33 mouse cellular contexts compared by ENCODE assay signal in the genomic region with DNA sequence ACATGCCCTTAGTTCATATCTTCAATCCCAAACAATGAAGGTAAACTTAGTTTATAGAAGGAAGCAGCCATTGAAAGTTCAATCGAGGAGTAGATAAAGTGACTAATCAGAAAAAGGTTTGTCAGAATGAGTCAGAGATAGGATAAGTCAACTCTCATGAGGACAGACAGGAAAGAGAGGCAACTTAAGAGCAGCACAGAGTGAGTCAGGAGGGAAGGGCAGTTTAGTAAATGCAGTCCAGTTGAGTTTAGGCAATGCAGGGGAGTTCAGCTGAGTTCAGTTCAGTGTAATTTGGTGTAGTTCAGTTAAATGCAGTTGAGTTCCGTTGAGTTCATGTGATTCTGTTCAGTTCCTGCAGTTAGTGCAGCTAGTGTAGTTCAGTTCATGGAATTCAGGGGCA.
A peak's percentile ranks its signal among the peaks of the same experiment; 100 is the strongest.
DNase-seq lines count a peak whose midpoint lies in the region; ATAC-seq and TF ChIP-seq lines count a peak whose summit lies in the region.
"Had no signal": no experiment of that assay in that cellular context is flagged by ENCODE, and none has a peak within 500 bp of the region (broad histone marks: within the 10 kb centered on the region; RNA-seq: fewer than 3 reads in every experiment).

No protein-coding gene starts in this region.

- no peaks in the 10 kb centered on the region for H3K27me3 ChIP-seq in C2C12 (ENCODE audit: control insufficient read depth, insufficient read depth, insufficient read length)
- no peaks in the 10 kb centered on the region for H3K27me3 ChIP-seq in intestine, postnatal 0 days (replicated peaks; ENCODE audit: control insufficient read depth, insufficient read depth, low read length)
- no peaks in the 10 kb centered on the region for H3K27me3 ChIP-seq in stomach, embryonic 16.5 days (ENCODE audit: control insufficient read depth, insufficient read depth, low read length)
- H3K27me3 ChIP-seq: embryonic facial prominence, embryonic 13.5 days; forebrain, embryonic 12.5 days; heart, embryonic 15.5 days; kidney, embryonic 15.5 days; Patski had no signal

- no peak overlapping the region for H3K9ac ChIP-seq in intestine, postnatal 0 days (ENCODE audit: low read depth, low read length)
- no peak overlapping the region for H3K9ac ChIP-seq in stomach, embryonic 16.5 days (ENCODE audit: low read length)
- H3K9ac ChIP-seq: embryonic facial prominence, embryonic 13.5 days; forebrain, embryonic 12.5 days; forebrain, postnatal 0 days; heart, embryonic 15.5 days; kidney, embryonic 15.5 days; liver, embryonic 14.5 days had no signal

- H3ac ChIP-seq in C2C12 (ENCODE audit: control insufficient read depth, insufficient read length, low read depth) = no peak overlapping the region

- H3K9me3 ChIP-seq in intestine, postnatal 0 days (ENCODE audit: control insufficient read depth) = no peaks in the 10 kb centered on the region
- no peaks in the 10 kb centered on the region for H3K9me3 ChIP-seq in stomach, embryonic 16.5 days (replicated peaks; ENCODE audit: control insufficient read depth, low read length)
- H3K9me3 ChIP-seq: forebrain, embryonic 12.5 days; G1E; heart, embryonic 10.5 days; heart, embryonic 15.5 days had no signal

- no peak for TF ChIP-seq CTCF in C2C12 (IDR thresholded peaks at IDR 0.05; ENCODE audit: control insufficient read depth, insufficient read depth, insufficient read length)
- no peak for TF ChIP-seq CTCF in intestine, postnatal 0 days (IDR thresholded peaks at IDR 0.05; ENCODE audit: low read depth)

- no peak overlapping the region for H3K4me2 ChIP-seq in intestine, postnatal 0 days (replicated peaks; ENCODE audit: low read depth)
- H3K4me2 ChIP-seq in stomach, embryonic 16.5 days (ENCODE audit: low read depth, low read length) = no peak overlapping the region
- H3K4me2 ChIP-seq: embryonic facial prominence, embryonic 13.5 days; forebrain, embryonic 12.5 days; heart, embryonic 15.5 days; kidney, embryonic 15.5 days had no signal

- no peaks in the 10 kb centered on the region for H3K79me2 ChIP-seq in C2C12 (ENCODE audit: control insufficient read depth, insufficient read depth)

- peak; percentile 93 for ATAC-seq in intestine, postnatal 0 days
- ATAC-seq in stomach, embryonic 16.5 days (ENCODE audit: insufficient read depth, low FRiP score) = peak; percentile 79
- ATAC-seq: forebrain, postnatal 0 days; hindbrain, postnatal 0 days; midbrain, embryonic 16.5 days; Patski had no signal

- WGBS in intestine, postnatal 0 days = 66% methylated on average over 2 of the region's 2 CpGs
- WGBS in stomach, embryonic 16.5 days = 68% methylated on average over 2 of the region's 2 CpGs

- H3K4me1 ChIP-seq in intestine, postnatal 0 days (replicated peaks; ENCODE audit: control insufficient read depth, insufficient read depth, low read length) = no peaks in the 10 kb centered on the region
- H3K4me1 ChIP-seq in stomach, embryonic 16.5 days (ENCODE audit: control insufficient read depth, insufficient read depth, low read length) = no peaks in the 10 kb centered on the region
- H3K4me1 ChIP-seq: embryonic facial prominence, embryonic 13.5 days; forebrain, embryonic 12.5 days; heart, embryonic 10.5 days; heart, embryonic 15.5 days; kidney, embryonic 15.5 days had no signal

- H3K27ac ChIP-seq in intestine, postnatal 0 days (ENCODE audit: low read depth, low read length) = no peak overlapping the region
- H3K27ac ChIP-seq in stomach, embryonic 16.5 days (ENCODE audit: low read length) = no peak overlapping the region
- H3K27ac ChIP-seq: embryonic facial prominence, embryonic 13.5 days; forebrain, embryonic 12.5 days; heart, embryonic 10.5 days; heart, embryonic 15.5 days; hindbrain, postnatal 0 days; kidney, embryonic 15.5 days; liver, embryonic 14.5 days; macrophage had no signal

- no peaks in the 10 kb centered on the region for H3K36me3 ChIP-seq in C2C12 (ENCODE audit: control insufficient read depth, insufficient read depth)
- H3K36me3 ChIP-seq in intestine, postnatal 0 days (ENCODE audit: control insufficient read depth, insufficient read depth) = no peaks in the 10 kb centered on the region
- no peaks in the 10 kb centered on the region for H3K36me3 ChIP-seq in stomach, embryonic 16.5 days (ENCODE audit: control insufficient read depth, insufficient read depth, low read length)
- H3K36me3 ChIP-seq: embryonic facial prominence, embryonic 13.5 days; forebrain, embryonic 12.5 days; G1E; heart, embryonic 10.5 days; heart, embryonic 15.5 days; kidney, embryonic 15.5 days had no signal

- H3K79me3 ChIP-seq in C2C12 (ENCODE audit: low read depth) = no peaks in the 10 kb centered on the region

- H3K4me3 ChIP-seq in C2C12 (ENCODE audit: insufficient read depth, poor library complexity, severe bottlenecking) = no peak overlapping the region
- H3K4me3 ChIP-seq in intestine, postnatal 0 days (ENCODE audit: low read depth, low read length) = no peak overlapping the region
- no peak overlapping the region for H3K4me3 ChIP-seq in stomach, embryonic 16.5 days (replicated peaks; ENCODE audit: low read length)
- H3K4me3 ChIP-seq: embryonic facial prominence, embryonic 13.5 days; erythroblast, embryonic 14.5 days; forebrain, embryonic 12.5 days; heart, embryonic 10.5 days; heart, embryonic 15.5 days; kidney, embryonic 15.5 days had no signal

- DNase-seq in 3T3-L1 (ENCODE audit: low read depth, low spot score) = peak; percentile 88
- DNase-seq in spleen, adult 12 weeks (ENCODE audit: low spot score) = no peak
- no peak for DNase-seq in left cerebral cortex, adult 11 months (ENCODE audit: low spot score)
- no peak for DNase-seq in adrenal gland, adult 18-20 months (ENCODE audit: low spot score in 2 of 2)
- DNase-seq: adrenal gland, postnatal 25 days; cerebellum, adult 11-12 months; cerebellum, adult 9-11 months; embryo, embryonic 11 days; forebrain, postnatal 0 days; gastrocnemius, postnatal 10 days; kidney, adult 11 months; kidney, postnatal 25 days; left cerebral cortex, postnatal 4 days; liver; lung, adult 2 months; lung, postnatal 10 days; right cerebral cortex, adult 18-20 months; thymus, postnatal 4 days had no signal

TF ChIP-seq in C2C12, 6 proteins besides CTCF, POLR2A, EP300 and RAD21:
- TF ChIP-seq FOSL1 (IDR thresholded peaks at IDR 0.05; ENCODE audit: insufficient read depth, low read length, poor library complexity, severe bottlenecking) (peak; percentile 77), MYOG (IDR thresholded peaks at IDR 0.05; ENCODE audit: control insufficient read depth, extremely low read depth, insufficient read length) (no peak), MYOD1 (IDR thresholded peaks at IDR 0.05; ENCODE audit: control insufficient read depth, insufficient read length, low read depth) (no peak), CEBPB (IDR thresholded peaks at IDR 0.05; ENCODE audit: low read depth) (peak; percentile 7), USF1 (IDR thresholded peaks at IDR 0.05; ENCODE audit: low read depth) (no peak), MAX (IDR thresholded peaks at IDR 0.05) (no peak)
